ENCODE assay signal across 16 mouse cellular contexts in genomic region chr2:9871798-9872197, GRCm38 (mm10). TPM values are rescaled to one million over a fixed set of nuclear protein-coding genes. Genes with fewer than 3 reads are reported as not detected.
A peak's percentile ranks its signal among the peaks of the same experiment; 100 is the strongest.
DNase-seq lines count a peak whose midpoint lies in the region; ATAC-seq and TF ChIP-seq lines count a peak whose summit lies in the region.
"Had no signal": no experiment of that assay in that cellular context is flagged by ENCODE, and none has a peak within 500 bp of the region (broad histone marks: within the 10 kb centered on the region; RNA-seq: fewer than 3 reads in every experiment).

No protein-coding gene starts in this region.

- peaks cover 37% of the 10 kb centered on the region for H3K27me3 ChIP-seq in heart, embryonic 11.5 days (ENCODE audit: control insufficient read depth, insufficient read depth, low read length)
- H3K27me3 ChIP-seq in heart, adult 2 months (ENCODE audit: control insufficient read depth, insufficient read depth, low read length), result peaks cover 5% of the 10 kb centered on the region
- H3K27me3 ChIP-seq in kidney, embryonic 14.5 days (ENCODE audit: control insufficient read depth, insufficient read depth, low read length), result peaks cover 65% of the 10 kb centered on the region
- H3K27me3 ChIP-seq in midbrain, embryonic 14.5 days (ENCODE audit: control insufficient read depth, insufficient read depth, low read length), result peaks cover 56% of the 10 kb centered on the region
- H3K27me3 ChIP-seq in stomach, postnatal 0 days (ENCODE audit: control insufficient read depth, insufficient read depth, low read length), result 0 out of 2 replicates have a peak, but pooled peaks cover 2% of the 10 kb centered on the region

- intact Hi-C loops in heart, adult 2 months (cut with DNase I), result no loop called here

- no peak for TF ChIP-seq POLR2A in heart, adult 2 months (IDR thresholded peaks at IDR 0.05; ENCODE audit: insufficient read depth, low read depth, low read length)
- no peak for TF ChIP-seq POLR2A in bone marrow, adult 2 months (IDR thresholded peaks at IDR 0.05; ENCODE audit: borderline replicate concordance, control insufficient read depth, low read depth, low read length)

- no peak overlapping the region for H3K27ac ChIP-seq in heart, embryonic 11.5 days (ENCODE audit: low read depth, low read length)
- H3K27ac ChIP-seq in heart, adult 2 months, result no peak overlapping the region
- H3K27ac ChIP-seq in kidney, embryonic 14.5 days (ENCODE audit: low read depth, low read length), result peak overlapping the region; percentile 73; the same call in 1 of the 2 replicates
- H3K27ac ChIP-seq in bone marrow, adult 2 months (ENCODE audit: control insufficient read depth, insufficient read depth, low read depth, low read length, poor library complexity), result 0 out of 2 replicates have a peak overlapping the region, but pooled peaks have one; percentile 11
- H3K27ac ChIP-seq in midbrain, embryonic 14.5 days (replicated peaks; ENCODE audit: low read depth, low read length), result peak overlapping the region; percentile 87
- no peak overlapping the region for H3K27ac ChIP-seq in stomach, postnatal 0 days (replicated peaks)
- H3K27ac ChIP-seq: limb, embryonic 15.5 days; lung, embryonic 15.5 days had no signal

- peaks cover 22% of the 10 kb centered on the region for H3K4me1 ChIP-seq in heart, embryonic 11.5 days (ENCODE audit: control insufficient read depth, insufficient read depth, low read length)
- no peaks in the 10 kb centered on the region for H3K4me1 ChIP-seq in heart, adult 2 months (ENCODE audit: control insufficient read depth, insufficient read depth, low read length)
- no peaks in the 10 kb centered on the region for H3K4me1 ChIP-seq in kidney, embryonic 14.5 days (ENCODE audit: control insufficient read depth, insufficient read depth, low read length)
- no peaks in the 10 kb centered on the region for H3K4me1 ChIP-seq in bone marrow, adult 2 months (ENCODE audit: control insufficient read depth, insufficient read depth, low read length)
- H3K4me1 ChIP-seq in midbrain, embryonic 14.5 days (ENCODE audit: control insufficient read depth, insufficient read depth, low read length), result no peaks in the 10 kb centered on the region
- H3K4me1 ChIP-seq in stomach, postnatal 0 days (replicated peaks; ENCODE audit: control insufficient read depth, insufficient read depth), result no peaks in the 10 kb centered on the region

- H3K9me3 ChIP-seq in heart, embryonic 11.5 days (replicated peaks; ENCODE audit: control insufficient read depth, low read length), result no peaks in the 10 kb centered on the region
- no peaks in the 10 kb centered on the region for H3K9me3 ChIP-seq in kidney, embryonic 14.5 days (ENCODE audit: control insufficient read depth, low read length)
- no peaks in the 10 kb centered on the region for H3K9me3 ChIP-seq in midbrain, embryonic 14.5 days (ENCODE audit: control insufficient read depth, low read length)
- no peaks in the 10 kb centered on the region for H3K9me3 ChIP-seq in stomach, postnatal 0 days (ENCODE audit: control insufficient read depth, low read length)
- H3K9me3 ChIP-seq: limb, embryonic 15.5 days; lung, embryonic 15.5 days had no signal

- H3K36me3 ChIP-seq in heart, embryonic 11.5 days (ENCODE audit: control insufficient read depth, insufficient read depth, low read length), result no peaks in the 10 kb centered on the region
- H3K36me3 ChIP-seq in heart, adult 2 months (ENCODE audit: control insufficient read depth, insufficient read depth, low read length), result no peaks in the 10 kb centered on the region
- H3K36me3 ChIP-seq in kidney, embryonic 14.5 days (ENCODE audit: control insufficient read depth, insufficient read depth, low read length), result peaks cover 8% of the 10 kb centered on the region; the same call in 1 of the 2 replicates
- 0 out of 2 replicates have a peak, but pooled peaks cover 9% of the 10 kb centered on the region for H3K36me3 ChIP-seq in midbrain, embryonic 14.5 days (ENCODE audit: control insufficient read depth, insufficient read depth, low read length)
- no peaks in the 10 kb centered on the region for H3K36me3 ChIP-seq in stomach, postnatal 0 days (ENCODE audit: control insufficient read depth, insufficient read depth, low read length)
- H3K36me3 ChIP-seq: limb, embryonic 15.5 days; lung, embryonic 15.5 days had no signal

- 31% methylated on average over 6 of the region's 6 CpGs for WGBS in heart, embryonic 11.5 days (ENCODE audit: insufficient replicate concordance)
- 66% methylated on average over 6 of the region's 6 CpGs for WGBS in heart, adult 2 months
- 36% methylated on average over 6 of the region's 6 CpGs for WGBS in kidney, embryonic 14.5 days
- 5% methylated on average over 6 of the region's 6 CpGs for WGBS in bone marrow, adult 2 months
- 11% methylated on average over 6 of the region's 6 CpGs for WGBS in midbrain, embryonic 14.5 days
- 59% methylated on average over 6 of the region's 6 CpGs for WGBS in stomach, postnatal 0 days

- H3K79me2 ChIP-seq in heart, adult 2 months (replicated peaks; ENCODE audit: control insufficient read depth, insufficient read depth, low read length), result no peaks in the 10 kb centered on the region

- H3K4me3 ChIP-seq in heart, embryonic 11.5 days (ENCODE audit: low read depth, low read length), result no peak overlapping the region
- no peak overlapping the region for H3K4me3 ChIP-seq in heart, adult 2 months
- H3K4me3 ChIP-seq in kidney, embryonic 14.5 days (ENCODE audit: low read length), result peak overlapping the region; percentile 42
- H3K4me3 ChIP-seq in bone marrow, adult 2 months (replicated peaks; ENCODE audit: control insufficient read depth, low read depth, low read length), result no peak overlapping the region
- H3K4me3 ChIP-seq in midbrain, embryonic 14.5 days (replicated peaks; ENCODE audit: low read depth, low read length), result peak overlapping the region; percentile 45
- H3K4me3 ChIP-seq in stomach, postnatal 0 days (ENCODE audit: low read depth, low read length), result no peak overlapping the region
- H3K4me3 ChIP-seq: lung, embryonic 15.5 days had no signal

- ATAC-seq in heart, embryonic 11.5 days (replicated peaks; ENCODE audit: insufficient number of reproducible peaks, low FRiP score, low TSS enrichment), result no peak
- ATAC-seq in kidney, embryonic 14.5 days (ENCODE audit: low FRiP score, low TSS enrichment), result no peak
- ATAC-seq in midbrain, embryonic 14.5 days (ENCODE audit: low FRiP score, low TSS enrichment), result no peak
- no peak for ATAC-seq in stomach, postnatal 0 days (ENCODE audit: low FRiP score, low TSS enrichment)

- TF ChIP-seq CTCF in heart, adult 2 months (IDR thresholded peaks at IDR 0.05), result no peak
- TF ChIP-seq CTCF in bone marrow, adult 2 months (IDR thresholded peaks at IDR 0.05; ENCODE audit: control insufficient read depth, insufficient read depth, low read length), result no peak
- TF ChIP-seq CTCF in stomach, postnatal 0 days (IDR thresholded peaks at IDR 0.05; ENCODE audit: low read depth), result no peak

- no peak overlapping the region for H3K9ac ChIP-seq in heart, embryonic 11.5 days (ENCODE audit: low read depth, low read length)
- H3K9ac ChIP-seq in heart, adult 2 months (ENCODE audit: low read depth, low read length), result no peak overlapping the region
- peak overlapping the region; percentile 64 for H3K9ac ChIP-seq in kidney, embryonic 14.5 days (ENCODE audit: low read depth, low read length)
- peak overlapping the region; percentile 72 for H3K9ac ChIP-seq in midbrain, embryonic 14.5 days (replicated peaks; ENCODE audit: low read length)
- H3K9ac ChIP-seq in stomach, postnatal 0 days (ENCODE audit: low read length), result no peak overlapping the region
- H3K9ac ChIP-seq: limb, embryonic 15.5 days; lung, embryonic 15.5 days had no signal

- DNase-seq in heart, adult 2 months, result no peak
- no peak for DNase-seq in kidney, postnatal 4 days
- DNase-seq in midbrain, embryonic 14.5 days, result no peak
- no peak for DNase-seq in ovary, postnatal 10 days (ENCODE audit: low spot score)
- DNase-seq in stomach, postnatal 0 days (ENCODE audit: low spot score), result no peak
- DNase-seq: adrenal gland, postnatal 25 days; right cerebral cortex, adult 18-20 months had no signal

- no peak for TF ChIP-seq EP300 in heart, adult 2 months (IDR thresholded peaks at IDR 0.05; ENCODE audit: insufficient read depth, low read depth, low read length)
- no peak for TF ChIP-seq EP300 in stomach, postnatal 0 days (optimal IDR thresholded peaks at IDR 0.05)

- peak overlapping the region; percentile 58; the same call in 1 of the 2 replicates for H3K4me2 ChIP-seq in heart, embryonic 11.5 days
- peak overlapping the region; percentile 45 for H3K4me2 ChIP-seq in kidney, embryonic 14.5 days (replicated peaks; ENCODE audit: low read depth, low read length)
- H3K4me2 ChIP-seq in midbrain, embryonic 14.5 days (ENCODE audit: low read length), result peak overlapping the region; percentile 65
- no peak overlapping the region for H3K4me2 ChIP-seq in stomach, postnatal 0 days (replicated peaks; ENCODE audit: low read depth)

RNA-seq across cellular contexts. Expression of gene 4930412O13Rik, which starts 9.3 kb away (rescaled TPM):
- 1.2 TPM in 1 of 2 replicates, not detected in the other for polyA plus RNA-seq in heart, embryonic 11.5 days (2014; fragmentation: Nextera tagmentation; extraction: Ambion mirVana)
- not detected for total RNA-seq in heart, adult 2 months (2021)
- not detected in 2 replicates for polyA plus RNA-seq in heart, adult 2 months (2012; rRNA removed)
- 3.7 and 4.4 TPM in 2 replicates for polyA plus RNA-seq in kidney, embryonic 14.5 days (2014; fragmentation: Nextera tagmentation; extraction: Ambion mirVana)
- polyA plus RNA-seq in bone marrow, adult 2 months (2011; ENCODE audit: insufficient read depth, insufficient read length, low replicate concordance, missing spikeins), result not detected in 2 replicates
- 1.7 and 2.5 TPM in 2 replicates for polyA plus RNA-seq in midbrain, embryonic 14.5 days (2014; fragmentation: Nextera tagmentation; extraction: Ambion mirVana)
- not detected in 2 replicates for polyA plus RNA-seq in stomach, postnatal 0 days (2015; fragmentation: Nextera tagmentation; extraction: Ambion mirVana)
- total RNA-seq: granulocyte monocyte progenitor cell, adult 5-6 weeks had no signal
- polyA plus RNA-seq: large intestine, adult 2 months; limb, embryonic 15.5 days; lung, embryonic 15.5 days; neural tube, embryonic 14.5 days had no signal

RNA-seq across cellular contexts. Expression of gene 9230102O04Rik, which starts 17.5 kb away (rescaled TPM):
- polyA plus RNA-seq in heart, embryonic 11.5 days (2014; fragmentation: Nextera tagmentation; extraction: Ambion mirVana), result 0.51 and 0.89 TPM in 2 replicates
- not detected for total RNA-seq in heart, adult 2 months (2021)
- polyA plus RNA-seq in heart, adult 2 months (2012; rRNA removed), result not detected in 2 replicates
- 5.0 and 6.4 TPM in 2 replicates for polyA plus RNA-seq in kidney, embryonic 14.5 days (2014; fragmentation: Nextera tagmentation; extraction: Ambion mirVana)
- polyA plus RNA-seq in bone marrow, adult 2 months (2011; ENCODE audit: insufficient read depth, insufficient read length, low replicate concordance, missing spikeins), result not detected in 2 replicates
- 5.5 and 6.3 TPM in 2 replicates for polyA plus RNA-seq in midbrain, embryonic 14.5 days (2014; fragmentation: Nextera tagmentation; extraction: Ambion mirVana)
- polyA plus RNA-seq in stomach, postnatal 0 days (2015; fragmentation: Nextera tagmentation; extraction: Ambion mirVana), result not detected in 2 replicates
- total RNA-seq: adrenal gland, postnatal 25 days; ES-E14; granulocyte monocyte progenitor cell, adult 5-6 weeks had no signal
- polyA plus RNA-seq: large intestine, adult 2 months; limb, embryonic 15.5 days; lung, embryonic 15.5 days had no signal

RNA-seq across cellular contexts. Expression of gene Gata3, which starts 18.0 kb away (rescaled TPM):
- polyA plus RNA-seq in heart, embryonic 11.5 days (2014; fragmentation: Nextera tagmentation; extraction: Ambion mirVana), result 9.7 and 9.8 TPM in 2 replicates
- under 1 TPM; 0.59 to 0.91 TPM for total RNA-seq in heart, adult 2 months (2021)
- 0.32 and 0.57 TPM in 2 replicates for polyA plus RNA-seq in heart, adult 2 months (2012; rRNA removed)
- 59.7 and 87.4 TPM in 2 replicates for polyA plus RNA-seq in kidney, embryonic 14.5 days (2014; fragmentation: Nextera tagmentation; extraction: Ambion mirVana)
- polyA plus RNA-seq in bone marrow, adult 2 months (2011; ENCODE audit: insufficient read depth, insufficient read length, low replicate concordance, missing spikeins), result 1.7 and 6.1 TPM in 2 replicates
- polyA plus RNA-seq in midbrain, embryonic 14.5 days (2014; fragmentation: Nextera tagmentation; extraction: Ambion mirVana), result 88.6 and 120 TPM in 2 replicates
- 7.5 and 8.9 TPM in 2 replicates for polyA plus RNA-seq in stomach, postnatal 0 days (2015; fragmentation: Nextera tagmentation; extraction: Ambion mirVana)
- total RNA-seq: granulocyte monocyte progenitor cell, adult 5-6 weeks had no signal

Comparison
In these comparisons a context has a peak if more than half of its experiments do, and no peak if none do; other contexts are left out.
1. H3K27ac ChIP-seq: peak in kidney, embryonic 14.5 days (single experiment), bone marrow, adult 2 months (single experiment) and midbrain, embryonic 14.5 days (single experiment); none in heart, embryonic 11.5 days (single experiment), heart, adult 2 months (single experiment) and stomach, postnatal 0 days (single experiment).
2. H3K4me3 ChIP-seq: peak in kidney, embryonic 14.5 days (single experiment) and midbrain, embryonic 14.5 days (single experiment); none in heart, embryonic 11.5 days (single experiment), heart, adult 2 months (single experiment), bone marrow, adult 2 months (single experiment) and stomach, postnatal 0 days (single experiment).
3. H3K9ac ChIP-seq: peak in kidney, embryonic 14.5 days (single experiment) and midbrain, embryonic 14.5 days (single experiment); none in heart, embryonic 11.5 days (single experiment), heart, adult 2 months (single experiment) and stomach, postnatal 0 days (single experiment).